ENCODE assay signal across 14 mouse cellular contexts in the genomic region with DNA sequence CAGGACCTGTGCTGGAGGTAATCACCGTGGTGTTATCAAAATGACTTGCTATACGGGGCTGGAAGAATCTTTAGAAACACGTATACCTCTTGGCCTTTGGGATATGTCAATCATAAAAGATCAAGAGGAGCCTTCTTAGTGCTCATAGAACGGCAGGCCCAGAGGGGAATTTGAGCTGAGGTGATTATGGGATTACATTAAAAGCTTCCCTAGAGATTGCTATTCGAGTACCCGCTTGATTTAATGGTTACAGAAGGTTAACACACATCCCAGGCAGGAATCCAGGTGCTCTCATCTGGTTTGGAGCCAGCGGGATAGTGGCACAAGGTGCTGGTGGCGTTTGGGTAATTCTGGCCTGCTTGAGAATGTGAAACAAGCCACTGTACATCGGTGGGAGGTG.
"Had no signal": no experiment of that assay in that cellular context is flagged by ENCODE, and none has a peak within 500 bp of the region (broad histone marks: within the 10 kb centered on the region; RNA-seq: fewer than 3 reads in every experiment).

No protein-coding gene starts in this region.

- H3K4me3 ChIP-seq: intestine, embryonic 15.5 days; layer of hippocampus, adult 2 months; limb, embryonic 13.5 days; neural tube, embryonic 13.5 days; stomach, embryonic 15.5 days had no signal

- H3K36me3 ChIP-seq: intestine, embryonic 15.5 days; limb, embryonic 13.5 days; neural tube, embryonic 13.5 days; stomach, embryonic 15.5 days had no signal

- H3K9ac ChIP-seq: intestine, embryonic 15.5 days; limb, embryonic 13.5 days; liver, embryonic 14.5 days; neural tube, embryonic 13.5 days; stomach, embryonic 15.5 days had no signal

- H3K4me2 ChIP-seq: intestine, embryonic 15.5 days; limb, embryonic 13.5 days; neural tube, embryonic 13.5 days; stomach, embryonic 15.5 days had no signal

- H3K9me3 ChIP-seq: intestine, embryonic 15.5 days; limb, embryonic 13.5 days; neural tube, embryonic 13.5 days; stomach, embryonic 15.5 days had no signal

- DNase-seq: kidney, postnatal 4 days; left cerebral cortex, postnatal 4 days; lung, adult 18-20 months; right cerebral cortex, postnatal 4 days; spleen, adult 18-20 months; thymus, adult 2 months; thymus, postnatal 25 days had no signal

- H3K4me1 ChIP-seq: intestine, embryonic 15.5 days; neural tube, embryonic 13.5 days; stomach, embryonic 15.5 days had no signal

- ATAC-seq: intestine, embryonic 15.5 days; midbrain, embryonic 16.5 days had no signal

- H3K27me3 ChIP-seq: intestine, embryonic 15.5 days; neural tube, embryonic 13.5 days; stomach, embryonic 15.5 days had no signal

- H3K27ac ChIP-seq: intestine, embryonic 15.5 days; layer of hippocampus, adult 2 months; limb, embryonic 13.5 days; liver, embryonic 14.5 days; neural tube, embryonic 13.5 days; stomach, embryonic 15.5 days had no signal
